Mouse (Mus musculus) left cerebral cortex, adult 9 months (tissue): ENCODE measurements around the gene Cep89.

ENCODE experiments used
- DNase-seq, 2 experiments: peaks; one replicate each; pipeline ENCODE4 v3.0.0; 2022; ENCODE audit warnings: low spot score in 2 of 2

The Cep89 gene

DNA sequence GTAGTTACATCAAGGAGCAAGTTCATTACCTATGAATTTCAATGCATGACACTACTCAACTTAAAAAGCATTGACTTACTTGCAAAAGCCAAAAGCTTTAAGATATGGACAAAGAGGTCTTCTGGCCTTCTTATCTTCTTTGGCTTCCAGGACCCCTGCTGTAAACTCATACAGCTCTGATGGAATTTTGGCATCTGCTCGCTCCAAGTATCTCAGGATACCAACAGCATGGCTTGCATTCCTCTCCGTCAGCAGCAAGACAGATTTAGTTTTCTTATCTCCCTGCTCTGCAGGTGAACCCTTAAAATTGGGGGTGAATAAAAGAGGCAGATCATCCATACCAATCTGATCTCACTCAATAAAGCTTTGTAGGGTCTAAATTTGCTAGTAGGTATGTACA lies 88.3 kb downstream of the Cep89 start:
- no peak for DNase-seq

DNA sequence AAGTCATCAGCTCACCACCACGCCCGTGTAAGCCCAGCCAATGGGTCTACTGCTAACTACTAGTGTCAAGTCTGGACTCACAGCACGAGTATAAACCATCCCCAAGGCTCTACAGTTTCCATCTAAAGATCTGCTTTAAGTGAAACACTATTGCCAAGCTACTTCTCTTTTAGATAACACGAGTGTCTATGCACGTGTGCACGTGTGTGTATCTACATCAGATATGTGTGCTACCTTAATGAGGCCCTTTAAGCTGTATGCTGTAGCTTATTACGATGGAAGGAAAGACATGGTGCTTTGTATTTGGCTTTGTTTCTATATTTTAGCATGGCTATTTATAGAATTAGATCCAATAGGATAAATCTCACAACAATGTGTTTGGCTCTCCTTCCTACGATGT lies 89.7 kb downstream of the Cep89 start:
- no peak for DNase-seq
